Mouse (Mus musculus) Patski (cell line): ENCODE results near the gene Lenep. TPM values are rescaled to one million over a fixed set of nuclear protein-coding genes. Genes with fewer than 3 reads are reported as not detected.
A peak's percentile ranks its signal among the peaks of the same experiment; 100 is the strongest.

ENCODE experiments used
- ATAC-seq: fragments of 100-300 bp; one replicate; pipeline ENCODE4 v1.8.0; 2021
- CTCF ChIA-PET: fragments of 350-600 bp; sonication (Branson Sonifier 250); formaldehyde crosslinking; loops from one replicate; lab custom pipeline; 2022; ENCODE audit warnings: inconsistent platforms; lab: Charles Lee
- POLR2A ChIA-PET: fragments of 350-600 bp; sonication (Branson Sonifier 250); formaldehyde crosslinking; loops from one replicate; lab custom pipeline; 2022; ENCODE audit warnings: antibody characterized with exemption, inconsistent platforms; lab: Charles Lee
- DNase-seq: peaks from one replicate; pipeline ENCODE4 v3.0.0-alpha.2; 2011; ENCODE audit warnings: low read depth, low spot score
- H3K27me3 ChIP-seq: fragments of 371-371 bp; one replicate; pipeline ENCODE4 v1.5.1; 2021
- CTCF ChIP-seq: fragments of 100-300 bp; IDR thresholded peaks from one replicate; pipeline ENCODE4 v1.5.1; 2021
- in situ Hi-C: fragments of 300-500 bp; cut with MboI; formaldehyde crosslinking; loops from 3 replicates; pipeline ENCODE4 v1.11.1; 2018; ENCODE audit warnings: low pct_unique_long_range_greater_than_20kb, mixed read lengths
- polyA plus RNA-seq: library from polyadenylated mRNA; unstranded; gene quantifications from one replicate; pipeline ENCODE4 v1.2.3, GENCODE M21; 2021

The Lenep gene
- polyA plus RNA-seq, 1 experiment from 2014 or later, result not detected

DNA sequence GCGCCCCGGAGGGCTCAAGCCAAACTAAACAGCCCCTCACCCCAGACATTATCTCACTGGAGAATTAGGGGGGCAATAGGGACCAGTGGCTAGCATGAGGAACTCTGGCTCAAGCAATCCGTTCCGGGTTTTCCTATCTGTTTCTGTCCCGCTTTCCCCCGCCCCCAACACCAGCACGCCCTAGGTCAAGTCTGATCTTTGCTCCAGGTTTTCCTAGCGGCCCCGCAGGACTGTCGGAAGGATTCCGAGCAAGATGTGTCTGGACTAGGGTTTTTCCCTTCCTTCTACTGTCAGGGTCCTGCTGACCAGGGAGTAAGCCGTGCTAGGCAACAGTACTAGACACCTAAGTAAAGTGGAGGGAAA lies 7.7 kb downstream of the Lenep start:
- ATAC-seq, result peak; percentile 6
- in situ Hi-C loops, result no loop called here
- POLR2A ChIA-PET, result interaction anchor here (0.6 to 8.2 kb wide), 8 partner anchors 12 to 89 kb away, joined by 3 to 56 read pairs (median 4); partner anchors contain the start of gene Flad1

GRCm38 (mm10) chr3:89394006-89394893 lies 8.3 kb downstream of the Lenep start, which contains the start of gene Zbtb7b:
Gene Zbtb7b, minus strand, starts transcription at chr3:89394776.
- DNase-seq (peak; percentile 78), ATAC-seq (peak; percentile 48)
- in situ Hi-C loops, result no loop called here
- POLR2A ChIA-PET, result interaction anchor here (0.6 to 8.2 kb wide), 8 partner anchors 16 to 96 kb away, joined by 3 to 56 read pairs (median 3); partner anchors contain the start of gene Flad1
- H3K27me3 ChIP-seq, result no peaks in the 10 kb centered on the region
- CTCF ChIA-PET, result interaction anchor here (0.9 to 4.0 kb wide), 7 partner anchors 8 to 91 kb away, joined by 3 to 50 read pairs (median 4); partner anchors contain the start of gene Lenep
- TF ChIP-seq CTCF, result no peak

More for the DNA sequence above, 7.7 kb downstream of the Lenep start:
- H3K27me3 ChIP-seq, result no peaks in the 10 kb centered on the region
- peak; percentile 85 for DNase-seq
- CTCF ChIA-PET, result interaction anchor here (1.3 to 4.0 kb wide), 3 partner anchors 13 to 62 kb away, joined by 4 to 50 read pairs (median 22); no protein-coding TSS in a partner anchor
- TF ChIP-seq CTCF, result no peak

DNA sequence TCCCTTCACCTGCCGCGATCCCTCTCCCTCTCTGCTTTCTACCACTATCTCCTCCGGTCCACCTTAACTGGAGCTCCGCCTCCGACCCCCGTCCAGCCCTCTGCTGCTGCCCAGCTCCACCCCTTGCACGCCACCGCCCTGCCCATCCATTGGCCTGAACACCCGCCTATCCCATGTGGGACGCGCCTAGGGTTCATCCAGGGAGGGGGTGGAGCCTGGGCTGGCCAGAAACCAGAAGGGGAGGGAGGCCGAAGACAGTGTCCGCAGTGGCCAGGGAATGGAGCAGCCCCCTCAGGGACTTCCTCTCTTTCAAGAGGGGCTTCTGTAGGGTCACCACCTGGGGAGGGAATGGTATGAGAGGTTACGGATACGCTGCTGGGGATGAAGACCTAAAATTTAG lies 9.0 kb downstream of the Lenep start:
- TF ChIP-seq CTCF, result no peak
- in situ Hi-C loops, result no loop called here
- ChIA-PET POLR2A (interaction anchor here (1.1 to 8.2 kb wide), 3 partner anchors 23 to 97 kb away, joined by 3 to 56 read pairs (median 13); no protein-coding TSS in a partner anchor), CTCF (interaction anchor here (0.9 to 1.9 kb wide), 5 partner anchors 9 to 92 kb away, joined by 3 to 6 read pairs (median 3); partner anchors contain the start of gene Lenep)
- ATAC-seq, result peak; percentile 66
- H3K27me3 ChIP-seq, result no peaks in the 10 kb centered on the region
- DNase-seq, result peak; percentile 99

DNA sequence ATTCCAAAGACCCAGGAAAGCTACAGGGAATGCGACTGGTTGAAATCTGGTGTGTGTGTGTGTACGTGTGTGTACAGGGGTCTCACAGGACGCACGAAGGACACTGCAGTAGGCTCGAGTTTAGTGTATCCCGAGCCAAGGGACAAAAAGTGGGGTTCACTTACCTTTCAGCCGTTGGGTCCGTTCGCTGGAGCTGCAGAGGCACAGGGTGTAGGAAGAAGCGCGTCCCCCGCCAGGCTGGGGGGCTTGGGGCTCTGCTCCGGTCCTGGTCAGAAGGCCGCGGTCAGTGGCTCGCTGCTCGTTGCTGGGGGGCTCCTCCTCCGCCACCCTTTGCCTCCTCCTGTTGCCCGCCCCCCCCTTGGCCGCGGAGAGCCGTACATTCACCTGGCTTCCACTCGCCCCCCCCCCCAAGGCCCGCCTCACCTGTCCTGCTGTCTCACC lies 9.7 kb downstream of the Lenep start:
- in situ Hi-C loops, result no loop called here
- ATAC-seq, result no peak
- no peaks in the 10 kb centered on the region for H3K27me3 ChIP-seq
- ChIA-PET POLR2A (interaction anchor here (0.7 to 8.2 kb wide), 6 partner anchors 17 to 112 kb away, joined by 3 to 56 read pairs (median 6); partner anchors contain the start of gene Efna1), CTCF (interaction anchor here (0.9 to 2.1 kb wide), 6 partner anchors 9 to 93 kb away, joined by 3 to 11 read pairs (median 4); partner anchors contain the start of gene Lenep)
- no peak for TF ChIP-seq CTCF
- no peak for DNase-seq

GRCm38 (mm10) chr3:89391663-89392511 lies 10.7 kb downstream of the Lenep start:
- in situ Hi-C loops, result no loop called here
- no peak for TF ChIP-seq CTCF
- POLR2A ChIA-PET, result interaction anchor here (0.6 to 8.2 kb wide), 14 partner anchors 14 to 689 kb away, joined by 3 to 56 read pairs (median 4); partner anchors contain the start of genes Efna1 and Flad1
- H3K27me3 ChIP-seq, result no peaks in the 10 kb centered on the region
- CTCF ChIA-PET, result interaction anchor here (1.2 to 2.1 kb wide), 9 partner anchors 10 to 94 kb away, joined by 3 to 11 read pairs (median 5); no protein-coding TSS in a partner anchor
- DNase-seq (no peak), ATAC-seq (no peak)

DNA sequence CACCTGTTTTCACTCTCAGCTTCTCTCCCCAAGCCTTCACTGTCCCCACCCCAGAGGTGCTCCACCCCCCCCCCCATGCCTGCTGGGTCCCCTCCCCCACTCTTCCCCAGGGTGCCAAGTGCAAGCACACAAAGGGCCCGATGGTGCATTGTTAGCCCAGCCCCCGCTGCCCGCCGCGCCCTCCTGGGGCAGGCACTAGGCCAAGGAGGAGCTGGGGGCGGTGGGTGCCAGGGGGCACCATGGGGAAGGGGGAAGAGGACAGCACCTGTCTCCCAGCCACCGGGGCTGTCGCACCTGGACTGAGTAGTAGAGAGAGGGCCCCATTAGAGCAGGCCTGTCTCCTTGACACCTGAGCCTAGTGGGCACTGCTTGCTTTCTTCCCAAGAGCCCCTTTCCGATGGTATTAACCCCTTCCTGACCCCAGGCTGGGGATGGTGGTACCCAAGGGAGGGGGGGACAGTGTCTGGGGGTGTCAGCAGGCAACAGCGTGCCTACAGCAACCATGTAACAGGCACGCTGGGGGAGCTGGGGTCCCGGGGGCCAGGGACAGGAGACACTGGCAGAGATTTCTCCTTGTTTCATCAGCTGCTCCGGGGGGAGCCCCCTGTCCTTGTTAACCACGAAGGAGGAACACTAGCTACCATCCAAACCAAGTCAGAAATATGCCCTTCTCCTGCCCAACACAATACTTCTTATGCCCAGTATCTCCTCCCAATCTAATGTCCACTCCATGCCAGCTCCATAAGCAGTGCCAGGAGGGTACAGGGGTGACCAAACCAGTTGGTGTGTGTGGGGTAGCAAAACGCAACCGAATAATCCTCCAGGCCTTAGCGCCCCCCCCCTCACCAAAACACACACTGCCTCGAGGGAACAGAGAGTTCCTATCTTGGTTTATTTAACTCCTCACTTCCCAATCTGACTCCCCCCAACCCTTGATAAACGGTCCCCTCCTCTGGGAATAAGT lies 11.6 kb downstream of the Lenep start:
- TF ChIP-seq CTCF, result no peak
- in situ Hi-C loops, result no loop called here
- DNase-seq, result no peak

GRCm38 (mm10) chr3:89390111-89390515 lies 12.5 kb downstream of the Lenep start:
- in situ Hi-C loops, result no loop called here
- TF ChIP-seq CTCF, result no peak
- DNase-seq (no peak), ATAC-seq (no peak)
- H3K27me3 ChIP-seq, result no peaks in the 10 kb centered on the region
- ChIA-PET CTCF (interaction anchor here (1.2 to 2.0 kb wide), 2 partner anchors 12 to 50 kb away, joined by 3 to 5 read pairs; no protein-coding TSS in a partner anchor), POLR2A (interaction anchor here (0.8 to 8.2 kb wide), 4 partner anchors 8 to 39 kb away, joined by 3 to 56 read pairs (median 8); no protein-coding TSS in a partner anchor)

More for the DNA sequence above, 11.6 kb downstream of the Lenep start:
- no peak for ATAC-seq
- no peaks in the 10 kb centered on the region for H3K27me3 ChIP-seq
- CTCF ChIA-PET, result interaction anchor here (1.2 to 2.1 kb wide), 7 partner anchors 9 to 51 kb away, joined by 3 to 11 read pairs (median 5); no protein-coding TSS in a partner anchor
- POLR2A ChIA-PET, result interaction anchor here (0.5 to 8.2 kb wide), 13 partner anchors 9 to 690 kb away, joined by 3 to 56 read pairs (median 4); partner anchors contain the start of gene Flad1
